Mouse (Mus musculus): ENCODE measurements around the gene Pick1.

DNA sequence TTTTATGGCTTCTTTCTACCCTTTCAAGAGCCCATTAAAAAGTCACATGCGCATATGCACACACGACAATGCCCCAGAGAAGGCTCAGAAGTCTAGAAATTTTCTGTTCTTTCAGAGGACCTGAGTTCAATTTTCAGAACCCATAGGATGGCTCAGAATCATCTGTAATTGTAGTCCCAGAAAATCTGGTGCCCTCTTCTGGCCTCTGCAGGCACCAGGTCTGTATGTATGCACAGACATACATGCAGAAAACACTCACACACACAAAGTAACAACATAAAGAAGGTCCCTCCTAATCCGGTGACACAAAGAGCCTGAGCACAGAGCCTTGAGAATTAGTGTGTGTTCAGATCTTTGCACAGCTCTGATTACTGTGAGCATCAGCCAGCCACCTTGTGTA lies 61.4 kb downstream of the Pick1 start:
- TF ChIP-seq CTCF (IDR thresholded peaks at IDR 0.05; ENCODE audit: low read depth, low read length) (no peak), POLR2A (IDR thresholded peaks at IDR 0.05; ENCODE audit: borderline replicate concordance, low read depth, low read length) (no peak)

Measured in bone marrow macrophage, adult 2 months (primary cell).